Mouse (Mus musculus) embryonic facial prominence, embryonic 14.5 days (tissue): ENCODE measurements around the gene Taf15. TPM values are rescaled to one million over a fixed set of nuclear protein-coding genes. Genes with fewer than 3 reads are reported as not detected.

Experiments used
- ATAC-seq: fragments of 200-750 bp; cut with Nextera tagmentation; 2 replicates; pipeline ENCODE4 v1.8.0; 2017; ENCODE audit warnings: low read depth, moderate number of reproducible peaks, moderate TSS enrichment
- DNase-seq: peaks from one replicate; pipeline ENCODE4 v3.0.0-alpha.2; 2015; ENCODE audit warnings: low spot score
- H3K27ac ChIP-seq: fragments of 300-500 bp; sonication (generic); replicated peaks from 2 replicates; pipeline ENCODE4 v1.5.1; 2014; ENCODE audit warnings: low read depth, mild to moderate bottlenecking, low read length, moderate library complexity
- H3K27me3 ChIP-seq: fragments of 300-500 bp; sonication (generic); replicated peaks from 2 replicates; pipeline ENCODE4 v1.6.1; 2014; ENCODE audit warnings: low read length; ENCODE audit not compliant: control insufficient read depth, insufficient read depth
- H3K36me3 ChIP-seq: fragments of 300-500 bp; sonication (generic); 2 replicates; pipeline ENCODE4 v1.6.1; 2014; ENCODE audit warnings: low read length, mixed read lengths; ENCODE audit not compliant: control insufficient read depth, insufficient read depth
- H3K4me1 ChIP-seq: fragments of 300-500 bp; sonication (generic); 2 replicates; pipeline ENCODE4 v1.6.1; 2014; ENCODE audit warnings: antibody characterized with exemption, low read length; ENCODE audit not compliant: control insufficient read depth, insufficient read depth
- H3K4me2 ChIP-seq: fragments of 300-500 bp; sonication (generic); 2 replicates; pipeline ENCODE4 v1.6.1; 2014; ENCODE audit warnings: low read depth, mild to moderate bottlenecking, low read length, moderate library complexity, mixed read lengths
- H3K4me3 ChIP-seq: fragments of 300-500 bp; sonication (generic); 2 replicates; pipeline ENCODE4 v1.5.1; 2014; ENCODE audit warnings: low read depth, mild to moderate bottlenecking, low read length
- H3K9ac ChIP-seq: fragments of 300-500 bp; sonication (generic); 2 replicates; pipeline ENCODE4 v1.6.1; 2014; ENCODE audit warnings: low read depth, mild to moderate bottlenecking, low read length, moderate library complexity, mixed read lengths
- H3K9me3 ChIP-seq: fragments of 300-500 bp; sonication (generic); 2 replicates; pipeline ENCODE4 v1.6.1; 2016; ENCODE audit warnings: low read length; ENCODE audit not compliant: control insufficient read depth
- WGBS: fragments of 180-500 bp; shearing (Covaris S2); extraction: QIAGEN DNeasy Blood & Tissue Kit; methylation state at CpG from one replicate; pipeline ENCODE4 v1.1.7; 2014; 5-methylcytosine and 5-hydroxymethylcytosine counted together
- polyA plus RNA-seq: library from polyadenylated mRNA; unstranded; fragments of >200 nt; fragmentation: Nextera tagmentation; extraction: Ambion mirVana; gene quantifications from 2 replicates; pipeline ENCODE4 v1.2.1, GENCODE M21; 2014

Gene Taf15
- polyA plus RNA-seq, 1 experiment from 2014 or later: 7.6 TPM

DNA sequence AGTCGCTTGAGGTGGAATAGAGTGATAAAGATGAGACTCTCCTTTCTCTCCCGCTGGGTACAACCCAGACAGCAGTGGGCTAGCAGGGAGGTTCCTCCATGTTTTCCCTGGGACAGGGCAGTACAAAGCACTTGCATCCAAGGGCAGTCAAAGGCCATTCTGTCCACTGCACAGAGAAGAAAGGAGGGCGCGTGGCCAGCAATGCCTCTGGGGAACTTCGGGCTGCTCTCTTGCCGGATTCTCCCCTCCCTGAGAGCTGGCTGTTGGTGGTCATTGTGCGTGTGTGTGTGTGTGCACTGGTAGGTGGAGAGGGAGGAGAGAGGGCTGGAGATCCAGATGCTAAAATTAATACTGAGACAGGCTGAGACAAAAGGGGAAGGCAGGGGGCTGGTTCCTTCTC is 31.7 kb upstream of the Taf15 start:
- Histone ChIP-seq H3K4me1 (peaks cover 4% of the 10 kb centered on the region), H3K4me3 (peak overlapping the region; percentile 66; the same call in 1 of the 2 replicates), H3K9ac (no peak overlapping the region), H3K4me2 (peak overlapping the region; percentile 89; the same call in 1 of the 2 replicates), H3K36me3 (no peaks in the 10 kb centered on the region), H3K9me3 (no peaks in the 10 kb centered on the region), H3K27ac (no peak overlapping the region), H3K27me3 (peaks cover 54% of the 10 kb centered on the region)
- WGBS: 36% methylated on average over 7 of the region's 7 CpGs
- ATAC-seq: no peak
- DNase-seq: no peak

DNA sequence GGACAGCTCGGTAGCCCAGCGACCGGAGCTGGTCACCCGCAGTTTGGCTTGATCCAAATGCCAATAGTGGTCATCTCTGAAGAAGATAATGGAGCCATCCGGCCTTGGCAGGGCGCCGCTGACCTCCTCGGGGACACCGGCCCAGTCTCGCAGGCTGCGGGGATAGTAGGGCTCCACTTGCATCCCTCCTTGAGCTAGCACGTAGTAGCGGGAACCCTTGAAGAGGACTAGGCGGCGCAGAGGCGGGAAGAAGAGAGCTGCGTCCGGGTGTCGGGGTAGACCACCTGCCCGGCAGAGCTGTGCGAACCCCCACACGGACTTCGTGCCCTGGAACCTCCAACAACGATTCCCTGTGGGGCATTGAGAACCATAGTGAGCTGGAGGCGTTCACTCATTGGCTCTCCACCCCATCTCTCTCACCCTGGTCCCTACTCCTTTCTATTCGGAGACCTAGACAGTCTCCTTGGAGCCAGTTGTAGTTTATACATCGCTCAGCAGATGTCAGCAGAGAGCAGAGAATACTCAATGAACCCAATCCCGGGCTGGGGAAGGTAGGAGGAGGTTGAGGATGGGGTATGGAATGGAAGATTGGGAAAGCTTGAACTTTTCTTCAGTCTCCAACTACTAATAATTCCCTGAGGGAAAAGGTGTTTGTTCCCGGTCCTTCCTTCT is 30.2 kb upstream of the Taf15 start:
- H3K9ac ChIP-seq: peak overlapping the region; percentile 8; the same call in 1 of the 2 replicates
- peaks cover 4% of the 10 kb centered on the region for H3K4me1 ChIP-seq
- H3K36me3 ChIP-seq: no peaks in the 10 kb centered on the region
- DNase-seq (peak; percentile 58), ATAC-seq (peak; percentile 26; the same call in 1 of the 2 replicates)
- no peak overlapping the region for H3K27ac ChIP-seq
- H3K9me3 ChIP-seq: no peaks in the 10 kb centered on the region
- peak overlapping the region; percentile 25; the same call in 1 of the 2 replicates for H3K4me3 ChIP-seq
- WGBS: 12% methylated on average over 19 of the region's 29 CpGs
- H3K4me2 ChIP-seq: peak overlapping the region; percentile 36
- peaks cover 54% of the 10 kb centered on the region for H3K27me3 ChIP-seq

DNA sequence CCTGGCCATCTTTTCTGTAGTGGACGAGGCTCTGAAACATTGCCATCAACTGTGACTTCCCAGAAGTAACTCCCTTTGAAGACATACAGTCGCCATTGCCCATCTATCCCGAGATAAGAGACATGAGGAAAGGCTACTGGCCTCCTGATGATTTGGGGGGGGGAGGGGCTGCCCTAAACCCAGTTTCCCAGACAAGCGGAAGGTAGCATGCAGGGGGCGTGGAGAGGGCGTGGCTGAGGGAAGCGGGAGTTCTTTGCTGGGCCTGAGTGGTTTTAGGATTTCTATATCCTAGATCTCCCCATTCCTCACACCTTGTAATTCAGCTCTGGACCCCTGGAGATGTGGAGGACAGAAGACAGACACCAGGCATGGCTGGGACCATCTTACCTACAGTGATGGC is 29.1 kb upstream of the Taf15 start:
- Histone ChIP-seq H3K27ac (no peak overlapping the region), H3K36me3 (no peaks in the 10 kb centered on the region), H3K4me3 (no peak overlapping the region), H3K4me1 (peaks cover 8% of the 10 kb centered on the region), H3K4me2 (no peak overlapping the region), H3K9me3 (no peaks in the 10 kb centered on the region), H3K9ac (no peak overlapping the region), H3K27me3 (peaks cover 54% of the 10 kb centered on the region)
- ATAC-seq (no peak), DNase-seq (no peak)
- 6% methylated on average over 7 of the region's 7 CpGs for WGBS

DNA sequence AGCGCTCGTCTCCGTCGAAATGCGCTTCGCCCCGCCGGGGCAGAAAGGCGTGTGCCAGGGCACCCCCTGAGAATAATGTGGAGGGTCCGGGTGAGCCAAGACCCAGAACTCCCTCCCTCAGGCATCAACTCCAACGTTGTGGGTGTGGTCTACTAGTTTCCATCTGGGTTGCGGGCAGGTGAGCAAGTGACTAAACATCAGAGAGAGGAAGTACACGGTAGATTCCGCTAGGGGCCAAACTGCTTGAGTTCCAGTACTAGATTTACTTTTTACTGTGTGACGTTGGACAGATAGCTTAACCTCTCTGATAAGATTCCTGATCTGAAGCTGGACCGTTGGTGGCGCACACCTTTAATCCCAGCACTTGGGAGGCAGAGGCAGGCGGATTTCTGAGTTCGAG is 27.9 kb upstream of the Taf15 start:
- Histone ChIP-seq H3K36me3 (no peaks in the 10 kb centered on the region), H3K27me3 (peaks cover 50% of the 10 kb centered on the region), H3K9ac (no peak overlapping the region), H3K9me3 (no peaks in the 10 kb centered on the region), H3K4me3 (peak overlapping the region; percentile 24), H3K4me1 (peaks cover 12% of the 10 kb centered on the region), H3K4me2 (peak overlapping the region; percentile 44), H3K27ac (no peak overlapping the region)
- whole genome bisulfite sequencing: 32% methylated on average over 17 of the region's 19 CpGs
- ATAC-seq (no peak), DNase-seq (no peak)

DNA sequence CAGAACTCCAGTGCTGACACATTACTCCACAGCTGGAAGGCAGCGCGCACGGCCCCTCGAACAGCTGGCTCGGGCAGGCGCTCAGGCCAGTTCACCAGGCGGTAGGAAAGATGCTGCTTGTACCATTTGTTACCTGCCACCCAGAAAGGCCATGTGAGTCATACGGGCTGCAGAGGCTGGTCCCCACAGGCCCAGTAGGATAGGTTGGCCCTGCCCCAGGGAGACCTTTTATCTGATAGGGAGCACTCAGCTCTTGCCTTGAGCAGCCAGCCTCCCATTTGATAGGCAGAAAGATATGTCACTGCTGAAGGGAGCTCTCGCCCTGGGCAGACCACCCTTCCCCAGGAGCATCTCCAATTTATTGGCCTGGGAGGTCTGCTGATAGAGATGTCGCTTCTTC is 25.3 kb upstream of the Taf15 start:
- Histone ChIP-seq H3K4me3 (no peak overlapping the region), H3K9me3 (no peaks in the 10 kb centered on the region), H3K4me2 (no peak overlapping the region), H3K9ac (no peak overlapping the region), H3K27me3 (peaks cover 32% of the 10 kb centered on the region), H3K27ac (no peak overlapping the region), H3K4me1 (peaks cover 12% of the 10 kb centered on the region), H3K36me3 (no peaks in the 10 kb centered on the region)
- ATAC-seq (no peak), DNase-seq (no peak)
- 77% methylated on average over 8 of the region's 10 CpGs for WGBS

DNA sequence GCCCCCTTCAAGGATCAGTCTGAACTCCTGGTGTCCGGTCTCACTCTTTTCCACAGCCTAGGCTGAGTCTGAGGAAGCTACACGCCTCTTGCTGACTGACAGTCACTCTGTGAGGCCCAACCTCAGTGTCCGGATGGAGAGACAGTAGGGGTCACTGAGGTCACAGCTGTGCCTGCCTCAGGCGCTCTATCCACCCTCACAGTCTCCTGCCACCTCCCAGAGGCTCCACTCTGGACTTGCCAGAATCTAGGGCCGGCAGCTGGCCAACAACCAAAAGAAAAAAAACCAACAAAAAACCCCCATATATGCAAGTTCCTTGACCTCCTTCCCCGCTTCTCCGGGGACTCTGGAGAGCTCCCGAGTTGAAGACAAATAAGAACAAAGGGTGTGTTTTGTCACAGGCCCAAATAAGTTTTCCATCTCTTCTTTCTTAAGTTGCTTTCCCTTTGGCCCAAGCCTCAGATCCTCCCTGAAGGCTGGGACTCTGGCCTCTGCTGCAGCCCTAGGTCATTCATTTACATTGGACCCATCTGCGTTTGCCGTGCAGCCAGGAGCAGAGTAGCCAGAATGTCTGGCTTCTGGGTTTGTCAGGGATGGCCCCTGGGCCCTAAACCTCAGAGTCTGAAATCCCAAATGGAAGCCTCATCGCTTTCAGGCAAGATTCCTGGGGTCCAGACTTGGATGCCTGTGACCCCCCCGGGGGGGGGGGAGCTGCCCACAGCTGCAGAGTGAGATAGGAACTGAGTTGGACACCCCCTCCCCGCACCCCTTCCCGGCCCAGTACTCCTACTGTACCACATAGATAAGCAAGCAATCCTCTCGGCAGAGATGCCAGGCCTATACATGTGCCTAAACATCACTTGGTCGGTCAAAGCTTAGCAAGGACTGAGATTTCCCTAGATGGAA is 24.6 kb upstream of the Taf15 start:
- H3K27ac ChIP-seq: no peak overlapping the region

DNA sequence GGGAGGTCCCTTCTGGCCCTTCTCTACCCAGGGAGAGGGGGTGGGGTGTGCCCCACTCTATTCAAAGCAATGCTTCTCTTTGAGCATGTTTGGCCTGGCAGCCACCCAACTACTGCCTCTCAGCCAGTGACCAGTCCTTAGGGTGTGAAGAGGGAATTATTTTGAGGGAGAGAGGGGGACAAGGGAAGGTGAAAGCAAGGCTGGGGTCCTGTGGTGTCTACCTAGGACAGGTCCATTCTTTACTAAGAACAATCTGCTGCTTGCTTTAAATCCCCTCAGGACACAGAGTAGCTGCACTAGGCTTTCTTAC is 24.0 kb upstream of the Taf15 start:
- Histone ChIP-seq H3K4me3 (no peak overlapping the region), H3K27me3 (peaks cover 20% of the 10 kb centered on the region), H3K4me1 (peaks cover 12% of the 10 kb centered on the region), H3K27ac (no peak overlapping the region), H3K4me2 (no peak overlapping the region), H3K9ac (no peak overlapping the region), H3K9me3 (no peaks in the 10 kb centered on the region), H3K36me3 (no peaks in the 10 kb centered on the region)
- no peak for DNase-seq
- ATAC-seq: 0 out of 2 replicates have a peak, but pooled peaks have one; percentile 4

More for the DNA sequence above, 24.6 kb upstream of the Taf15 start:
- Histone ChIP-seq H3K9me3 (no peaks in the 10 kb centered on the region), H3K4me2 (no peak overlapping the region), H3K9ac (no peak overlapping the region), H3K27me3 (peaks cover 26% of the 10 kb centered on the region), H3K4me3 (no peak overlapping the region), H3K4me1 (peaks cover 12% of the 10 kb centered on the region), H3K36me3 (no peaks in the 10 kb centered on the region)
- WGBS: 25% methylated on average over 16 of the region's 16 CpGs
- ATAC-seq (peak; percentile 26; the same call in 1 of the 2 replicates), DNase-seq (peak; percentile 45)

DNA sequence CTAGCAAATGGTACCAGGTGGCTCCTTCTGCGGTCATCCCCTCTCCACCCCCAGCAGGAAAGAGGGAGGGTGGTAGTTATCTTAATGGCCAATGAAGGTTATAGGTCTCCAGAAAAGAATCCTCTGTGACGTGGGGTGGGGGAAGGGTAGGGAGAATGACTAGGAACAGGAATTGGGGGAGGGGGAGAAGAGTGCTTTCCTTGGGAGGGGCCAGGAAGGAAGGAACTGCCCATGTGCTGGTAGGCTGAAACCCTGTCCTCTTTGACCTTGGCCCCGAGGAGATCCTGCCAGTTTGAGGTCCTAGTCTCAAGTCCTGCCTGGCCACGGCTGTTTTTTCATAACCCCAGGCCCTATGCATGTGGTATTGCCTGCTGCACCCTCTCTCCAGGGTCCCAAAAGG is 23.6 kb upstream of the Taf15 start:
- Histone ChIP-seq H3K4me3 (no peak overlapping the region), H3K27me3 (peaks cover 16% of the 10 kb centered on the region), H3K4me2 (no peak overlapping the region), H3K9me3 (no peaks in the 10 kb centered on the region), H3K9ac (no peak overlapping the region), H3K36me3 (no peaks in the 10 kb centered on the region), H3K27ac (no peak overlapping the region), H3K4me1 (peaks cover 12% of the 10 kb centered on the region)
- no peak for DNase-seq
- WGBS: 20% methylated on average over 4 of the region's 4 CpGs
- ATAC-seq: no peak
